Mouse (Mus musculus): ENCODE measurements around the gene Rab37. TPM values are rescaled to one million over a fixed set of nuclear protein-coding genes. Genes with fewer than 3 reads are reported as not detected.
A peak's percentile ranks its signal among the peaks of the same experiment; 100 is the strongest.

Rab37 gene
- 1 to 10 TPM; 1.4 to 1.6 TPM for total RNA-seq (2021)

- intact Hi-C loops (cut with DNase I) = no loop called here
- no peak for DNase-seq
Observed at GRCm38 (mm10) chr11:115091362-115091901, at the start of gene Rab37. Gene Rab37, plus strand, starts transcription at chr11:115091431.

DNA sequence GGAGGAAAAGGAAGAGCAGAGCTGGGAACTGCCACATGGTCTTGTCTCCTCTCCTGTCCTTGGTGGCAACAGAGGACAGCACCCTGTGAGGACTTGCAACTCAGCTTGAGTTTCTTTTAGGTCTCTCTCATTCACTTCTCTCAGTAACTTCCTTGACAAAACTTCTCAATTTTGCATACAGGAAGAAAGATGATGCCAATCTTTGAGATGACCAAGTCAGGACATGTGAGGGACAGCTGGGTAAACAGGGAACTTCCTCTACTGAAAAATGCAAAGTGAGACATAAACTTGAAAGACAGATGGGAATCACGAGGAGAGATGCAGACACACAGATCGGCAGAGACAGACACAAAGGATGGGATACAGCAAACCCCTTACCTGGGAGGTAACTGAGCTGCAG, 43.0 kb upstream of the Rab37 start, which contains the start of gene Cd300ld3:
Gene Cd300ld3, minus strand, starts transcription at position 151 of the 400 bp plus-strand sequence.
- intact Hi-C loops (cut with DNase I) = no loop called here
- DNase-seq = no peak

DNA sequence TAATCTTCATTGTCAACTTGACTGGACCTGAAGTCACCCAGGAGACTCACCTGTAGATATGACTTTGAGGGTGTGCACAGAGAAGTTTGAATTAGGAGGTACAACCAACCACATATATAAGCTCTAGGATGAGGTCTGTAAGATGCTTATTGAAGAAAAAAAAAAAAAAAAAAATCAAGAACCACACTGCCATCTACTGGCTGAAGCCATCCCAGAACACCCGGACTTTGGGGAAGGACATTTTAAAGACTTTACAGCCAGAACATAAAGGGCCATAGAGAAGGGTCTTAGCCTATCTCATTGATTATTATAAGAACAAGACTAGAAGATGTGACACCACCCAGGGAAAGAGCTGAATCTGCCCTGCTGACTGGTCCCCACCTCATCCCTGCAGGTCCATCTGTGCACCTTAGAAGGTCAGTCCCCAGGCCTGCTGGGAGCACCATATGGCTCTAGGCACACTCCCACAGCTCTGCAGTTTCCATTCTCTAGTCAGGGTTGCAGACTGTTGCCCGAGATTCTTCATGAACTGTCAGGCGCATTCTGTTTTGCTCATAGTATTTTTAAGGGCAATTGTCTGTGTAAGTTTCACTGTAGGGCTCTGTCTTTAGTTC, 41.8 kb upstream of the Rab37 start:
- intact Hi-C loops (cut with DNase I) = no loop called here
- no peak for DNase-seq

DNA sequence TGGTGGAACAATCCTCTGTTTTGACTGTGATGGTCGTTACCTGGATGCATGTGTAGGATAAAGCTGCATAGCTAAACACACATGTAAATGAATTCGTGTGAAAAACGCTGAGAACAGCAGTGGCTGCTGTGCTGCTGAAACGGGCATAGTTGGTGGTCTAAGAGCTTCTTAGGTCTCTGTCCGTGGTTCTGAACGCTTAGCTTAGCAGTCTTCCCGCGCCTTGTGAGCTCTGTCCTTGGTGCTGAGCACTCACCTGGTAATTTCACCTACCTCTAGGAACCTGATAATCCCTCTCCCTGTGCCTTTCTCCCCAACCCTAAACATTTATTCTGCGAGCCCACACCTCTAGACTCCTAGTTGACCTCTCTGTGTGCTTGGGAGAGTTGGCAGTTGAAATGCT, 39.0 kb upstream of the Rab37 start:
- intact Hi-C loops (cut with DNase I) = loop anchor here (10.0 kb wide), 1 partner anchor 247 kb away; no protein-coding TSS in a partner anchor
- peak; percentile 59 to 73 for DNase-seq

DNA sequence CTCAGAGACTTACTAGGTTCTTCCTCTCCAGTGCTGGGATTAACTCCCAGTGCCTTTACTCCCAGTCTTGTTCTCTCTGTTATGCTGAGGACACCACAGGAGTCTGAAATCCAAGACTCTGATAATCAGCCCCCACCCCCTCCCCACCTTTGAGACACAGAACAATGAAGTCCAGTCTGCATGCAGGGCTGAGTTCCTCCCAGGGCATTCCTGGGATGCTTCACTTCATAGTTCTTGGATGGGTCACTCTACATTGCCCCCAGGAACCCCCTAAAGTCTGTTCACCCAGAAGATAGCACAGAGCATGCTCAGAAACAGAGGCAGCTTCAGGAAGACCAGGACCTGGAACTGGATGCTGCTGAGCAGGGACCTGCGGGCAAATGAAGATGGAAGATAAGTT, 38.2 kb upstream of the Rab37 start:
- intact Hi-C loops (cut with DNase I) = loop anchor here (10.0 kb wide), 1 partner anchor 248 kb away; no protein-coding TSS in a partner anchor
- no peak for DNase-seq

- intact Hi-C loops (cut with DNase I) = loop anchor here (10.0 kb wide), 1 partner anchor 250 kb away; no protein-coding TSS in a partner anchor
- DNase-seq = no peak
Observed at GRCm38 (mm10) chr11:115054537-115054936, 36.7 kb upstream of the Rab37 start.

- intact Hi-C loops (cut with DNase I) = loop anchor here (10.0 kb wide), 1 partner anchor 254 kb away; no protein-coding TSS in a partner anchor
Observed at GRCm38 (mm10) chr11:115058701-115059100, 32.5 kb upstream of the Rab37 start.

DNA sequence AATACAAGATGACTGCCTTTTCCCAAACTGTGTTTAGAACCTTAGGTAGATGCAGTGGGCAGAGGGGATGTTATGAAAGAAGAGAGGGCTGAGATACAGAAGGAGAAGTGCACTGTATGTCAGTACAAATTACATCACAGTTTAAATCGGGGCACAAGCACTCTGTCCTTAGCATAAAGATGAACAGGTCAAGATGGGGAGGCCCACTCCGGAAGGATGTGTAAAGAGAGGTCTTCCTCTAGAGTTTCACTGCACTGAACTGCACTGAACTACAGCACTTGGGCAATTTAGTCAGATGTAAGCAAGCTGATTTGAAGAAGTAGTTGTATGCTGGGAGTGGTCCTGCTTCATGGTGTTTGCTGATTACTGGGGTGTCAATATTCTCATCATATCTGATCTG, 31.4 kb upstream of the Rab37 start:
- no peak for DNase-seq
- intact Hi-C loops (cut with DNase I) = loop anchor here (10.0 kb wide), 1 partner anchor 255 kb away; no protein-coding TSS in a partner anchor

More at GRCm38 (mm10) chr11:115058701-115059100, 32.5 kb upstream of the Rab37 start:
- no peak for DNase-seq

DNA sequence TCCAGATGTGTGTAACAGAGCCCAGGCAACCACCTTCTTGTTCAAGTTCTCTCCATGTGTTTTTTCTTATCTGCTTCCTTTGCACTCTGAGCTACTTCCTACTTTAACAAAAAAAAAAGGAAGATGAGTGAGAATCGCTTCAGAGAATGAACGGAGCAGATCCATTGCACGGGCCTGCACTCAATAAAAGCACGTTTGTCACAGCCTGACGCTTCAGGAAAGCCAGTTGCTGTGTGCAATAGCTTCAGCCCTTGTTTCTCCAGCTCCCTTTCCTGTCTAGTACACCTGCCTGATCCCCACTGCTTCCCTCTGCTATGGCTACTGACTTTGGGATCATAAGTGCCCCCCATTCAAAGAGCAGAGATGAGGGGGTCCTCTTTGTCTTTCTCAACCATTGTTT, 29.2 kb upstream of the Rab37 start, which contains the start of gene Cd300e:
Gene Cd300e, minus strand, starts transcription at position 101 of the 400 bp plus-strand sequence.
- DNase-seq = no peak
- intact Hi-C loops (cut with DNase I) = no loop called here

- intact Hi-C loops (cut with DNase I) = no loop called here
Observed at GRCm38 (mm10) chr11:115066768-115067167, 24.5 kb upstream of the Rab37 start.

GRCm38 (mm10) chr11:115071015-115071551, 20.1 kb upstream of the Rab37 start:
- intact Hi-C loops (cut with DNase I) = no loop called here
- DNase-seq = no peak

More at GRCm38 (mm10) chr11:115066768-115067167, 24.5 kb upstream of the Rab37 start:
- DNase-seq = no peak

DNA sequence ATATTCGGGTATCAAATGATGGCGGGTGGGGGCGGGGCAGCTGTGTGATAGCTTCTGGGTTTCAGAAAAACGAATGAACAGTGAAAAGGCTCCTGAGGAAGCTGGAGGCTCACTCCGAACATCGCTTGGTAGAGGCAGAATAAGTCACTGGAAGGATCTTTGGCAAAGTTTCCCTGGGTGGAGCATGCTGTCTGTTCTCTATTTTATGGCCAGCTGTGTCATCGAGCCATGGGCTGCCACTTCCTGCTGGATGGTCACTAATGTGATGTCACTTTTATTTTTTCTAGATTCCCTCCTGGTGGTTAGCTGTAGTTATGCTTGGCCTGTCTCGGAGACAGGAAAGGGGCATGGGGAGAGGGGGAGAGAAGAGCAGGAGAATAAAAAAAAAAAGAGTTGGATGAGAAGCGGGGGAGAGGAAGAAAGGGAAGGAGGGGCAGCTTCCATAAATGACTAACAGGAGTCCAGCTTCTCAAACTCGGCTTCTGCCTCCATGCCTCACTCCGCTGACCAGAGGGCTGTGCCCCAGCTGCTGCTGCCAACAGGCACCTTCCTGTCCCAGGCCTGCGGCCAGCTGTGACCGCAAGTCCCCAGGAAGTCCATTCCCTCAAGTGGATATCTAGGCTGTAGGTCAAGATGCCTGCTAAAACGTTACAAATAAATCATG, 19.5 kb upstream of the Rab37 start:
- intact Hi-C loops (cut with DNase I) = no loop called here
- peak; percentile 45 to 60 for DNase-seq

- intact Hi-C loops (cut with DNase I) = no loop called here
- DNase-seq = no peak
Observed at GRCm38 (mm10) chr11:115073002-115073401, 18.2 kb upstream of the Rab37 start.

DNA sequence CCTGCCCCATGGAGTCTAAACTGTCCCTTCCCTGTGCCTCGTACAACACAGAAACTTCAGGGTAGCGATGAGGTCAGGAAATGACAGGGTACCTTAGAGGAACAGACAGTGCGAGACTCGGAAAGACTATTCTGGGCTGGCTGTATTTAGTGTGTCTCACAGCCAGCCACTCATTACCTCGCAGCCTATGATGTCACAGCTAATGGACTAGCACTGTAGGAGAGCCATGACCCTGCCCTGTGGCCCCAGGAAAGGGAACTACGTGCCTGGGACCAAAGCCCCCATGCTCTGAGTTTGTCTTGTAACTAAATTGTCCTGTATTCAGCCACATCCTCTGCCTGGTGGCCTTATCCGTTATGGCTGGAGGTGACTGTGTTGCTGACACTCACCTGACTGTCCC, 15.8 kb upstream of the Rab37 start:
- intact Hi-C loops (cut with DNase I) = no loop called here
- DNase-seq = no peak

- intact Hi-C loops (cut with DNase I) = no loop called here
- no peak for DNase-seq
Observed at GRCm38 (mm10) chr11:115075859-115076258, 15.4 kb upstream of the Rab37 start.

GRCm38 (mm10) chr11:115077436-115077835, 13.8 kb upstream of the Rab37 start:
- intact Hi-C loops (cut with DNase I) = no loop called here

GRCm38 (mm10) chr11:115078680-115079079, 12.6 kb upstream of the Rab37 start:
- no peak for DNase-seq
- intact Hi-C loops (cut with DNase I) = no loop called here

More at GRCm38 (mm10) chr11:115077436-115077835, 13.8 kb upstream of the Rab37 start:
- no peak for DNase-seq

DNA sequence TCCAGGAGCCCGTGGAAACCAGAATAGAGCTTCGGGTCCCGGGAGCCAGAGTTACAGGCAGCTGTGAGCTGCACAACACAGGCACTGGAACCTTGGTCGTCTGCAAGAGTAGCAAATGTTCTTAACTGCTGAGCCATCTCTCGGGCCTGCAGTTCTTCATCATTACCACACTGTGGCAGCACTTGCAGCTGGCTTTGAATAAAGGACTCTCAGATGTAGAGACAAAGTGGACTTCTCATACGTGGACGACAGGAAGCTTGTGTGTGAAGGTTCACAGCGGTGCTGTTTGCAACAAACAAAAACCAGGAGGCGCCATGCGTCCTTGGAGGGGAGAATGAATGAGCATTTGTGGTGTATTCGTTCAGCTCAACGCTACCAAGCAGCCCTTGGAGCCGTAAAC, 10.3 kb upstream of the Rab37 start:
- DNase-seq = peak; percentile 57 to 68
- intact Hi-C loops (cut with DNase I) = loop anchor here (5.0 kb wide), 1 partner anchor 191 kb away; no protein-coding TSS in a partner anchor

- intact Hi-C loops (cut with DNase I) = loop anchor here (5.0 kb wide), 1 partner anchor 191 kb away; no protein-coding TSS in a partner anchor
- no peak for DNase-seq
Observed at GRCm38 (mm10) chr11:115081373-115081772, 9.9 kb upstream of the Rab37 start.

- no peak for DNase-seq
- intact Hi-C loops (cut with DNase I) = loop anchor here (5.0 kb wide), 1 partner anchor 190 kb away; no protein-coding TSS in a partner anchor
Observed at GRCm38 (mm10) chr11:115082196-115082595, 9.0 kb upstream of the Rab37 start.
